Mouse (Mus musculus): Measurements from ENCODE around the gene Akr1cl.

Gene Akr1cl

GRCm38 (mm10) chr1:64975346-64975745 lies 57.2 kb downstream of the Akr1cl start:
- no peak for TF ChIP-seq NANOG (IDR thresholded peaks at IDR 0.05; ENCODE audit: borderline replicate concordance, low read length)
- no peak for TF ChIP-seq POU5F1 (IDR thresholded peaks at IDR 0.05; ENCODE audit: borderline replicate concordance, low read length)
- no peak for TF ChIP-seq CTCF (conservative IDR thresholded peaks at IDR 0.05; ENCODE audit: low read length)
- no peaks in the 10 kb centered on the region for H3K27me3 ChIP-seq (ENCODE audit: insufficient read depth, low read length)
- H3K9me3 ChIP-seq (ENCODE audit: low read length) = peaks cover 5% of the 10 kb centered on the region; the same call in 1 of the 2 replicates
- peaks cover 18% of the 10 kb centered on the region for H3K4me1 ChIP-seq (replicated peaks; ENCODE audit: low read depth, low read length)
- no peak overlapping the region for H3K4me3 ChIP-seq (replicated peaks; ENCODE audit: low read length)
- H3K36me3 ChIP-seq (ENCODE audit: insufficient read depth, low read length) = no peaks in the 10 kb centered on the region

- no peaks in the 10 kb centered on the region for H3K36me3 ChIP-seq (ENCODE audit: insufficient read depth, low read length)
- peaks cover 6% of the 10 kb centered on the region for H3K4me1 ChIP-seq (replicated peaks; ENCODE audit: low read depth, low read length)
- no peak overlapping the region for H3K4me3 ChIP-seq (replicated peaks; ENCODE audit: low read length)
- H3K27me3 ChIP-seq (ENCODE audit: insufficient read depth, low read length) = no peaks in the 10 kb centered on the region
- TF ChIP-seq NANOG (IDR thresholded peaks at IDR 0.05; ENCODE audit: borderline replicate concordance, low read length) (no peak), CTCF (conservative IDR thresholded peaks at IDR 0.05; ENCODE audit: low read length) (no peak), POU5F1 (IDR thresholded peaks at IDR 0.05; ENCODE audit: borderline replicate concordance, low read length) (no peak)
- H3K9me3 ChIP-seq (ENCODE audit: low read length) = peaks cover 36% of the 10 kb centered on the region
Measured at GRCm38 (mm10) chr1:64970685-64971084, 61.9 kb downstream of the Akr1cl start.

Measured in E14TG2a.4 (cell line).